ENCODE assay signal across 17 mouse cellular contexts in the genomic region with DNA sequence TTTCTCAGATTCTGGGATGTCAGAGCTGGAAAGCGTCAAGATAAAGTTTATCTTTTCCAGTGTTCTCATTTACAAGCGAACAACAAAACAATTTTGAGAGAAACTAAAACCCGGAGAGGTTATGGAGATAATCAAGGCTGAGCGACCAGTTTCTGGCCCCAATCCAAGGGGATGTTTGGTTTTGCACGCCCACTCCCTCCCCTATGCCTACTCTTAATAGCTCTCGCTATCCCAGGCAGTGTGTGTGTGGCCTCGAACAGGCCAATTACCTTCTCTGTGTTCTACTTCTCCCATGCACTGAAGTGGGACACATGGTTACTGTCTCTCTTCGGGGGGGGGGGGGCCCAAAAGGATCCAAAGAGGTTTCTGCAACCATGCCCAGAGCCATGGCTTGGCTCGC.
A peak's percentile ranks its signal among the peaks of the same experiment; 100 is the strongest.
DNase-seq lines count a peak whose midpoint lies in the region; ATAC-seq and TF ChIP-seq lines count a peak whose summit lies in the region.
"Had no signal": no experiment of that assay in that cellular context is flagged by ENCODE, and none has a peak within 500 bp of the region (broad histone marks: within the 10 kb centered on the region; RNA-seq: fewer than 3 reads in every experiment).

No protein-coding gene starts in this region.

- no peaks in the 10 kb centered on the region for H3K9me3 ChIP-seq in heart, embryonic 15.5 days (replicated peaks)
- no peaks in the 10 kb centered on the region for H3K9me3 ChIP-seq in midbrain, embryonic 10.5 days (replicated peaks)
- no peaks in the 10 kb centered on the region; the same call in 1 of the 2 replicates for H3K9me3 ChIP-seq in midbrain, postnatal 0 days (ENCODE audit: low read length)
- H3K9me3 ChIP-seq in embryonic facial prominence, embryonic 14.5 days (ENCODE audit: control insufficient read depth, low read length) = no peaks in the 10 kb centered on the region
- H3K9me3 ChIP-seq: hindbrain, embryonic 10.5 days; limb, embryonic 12.5 days had no signal

- H3K36me3 ChIP-seq in heart, embryonic 15.5 days = no peaks in the 10 kb centered on the region
- H3K36me3 ChIP-seq in midbrain, embryonic 10.5 days = no peaks in the 10 kb centered on the region
- no peaks in the 10 kb centered on the region for H3K36me3 ChIP-seq in midbrain, postnatal 0 days (ENCODE audit: insufficient read depth, low read length)
- H3K36me3 ChIP-seq in embryonic facial prominence, embryonic 14.5 days (ENCODE audit: control insufficient read depth, insufficient read depth, low read length) = no peaks in the 10 kb centered on the region
- H3K36me3 ChIP-seq: hindbrain, embryonic 10.5 days; limb, embryonic 12.5 days had no signal

- WGBS in heart, embryonic 15.5 days = 16% methylated on average over 9 of the region's 9 CpGs
- 78% methylated on average over 9 of the region's 9 CpGs for WGBS in midbrain, embryonic 10.5 days
- WGBS in midbrain, postnatal 0 days = 51% methylated on average over 9 of the region's 9 CpGs
- WGBS in embryonic facial prominence, embryonic 14.5 days = 26% methylated on average over 9 of the region's 9 CpGs

- H3K4me3 ChIP-seq in heart, embryonic 15.5 days = no peak overlapping the region
- H3K4me3 ChIP-seq in midbrain, embryonic 10.5 days = no peak overlapping the region
- H3K4me3 ChIP-seq in midbrain, postnatal 0 days (ENCODE audit: low read depth, low read length) = no peak overlapping the region
- H3K4me3 ChIP-seq in embryonic facial prominence, embryonic 14.5 days (ENCODE audit: low read depth, low read length) = no peak overlapping the region
- H3K4me3 ChIP-seq: hindbrain, embryonic 10.5 days; limb, embryonic 12.5 days; megakaryocyte, embryonic 14.5 days had no signal

- intact Hi-C loops in heart, postnatal 36 days (cut with DNase I) = no loop called here

- H3K4me2 ChIP-seq in heart, embryonic 15.5 days = 0 out of 2 replicates have a peak overlapping the region, but pooled peaks have one; percentile 1
- H3K4me2 ChIP-seq in midbrain, postnatal 0 days (ENCODE audit: low read depth, low read length, poor library complexity, severe bottlenecking) = no peak overlapping the region
- H3K4me2 ChIP-seq in embryonic facial prominence, embryonic 14.5 days (ENCODE audit: low read depth, low read length) = peak overlapping the region; percentile 28; the same call in 1 of the 2 replicates
- H3K4me2 ChIP-seq: limb, embryonic 12.5 days had no signal

- DNase-seq in embryo, embryonic 11 days = peak; percentile 12
- DNase-seq in embryo, embryonic 9.5 days (ENCODE audit: extremely low spot score) = no peak
- no peak for DNase-seq in heart, postnatal 36 days
- DNase-seq in midbrain, embryonic 10.5 days (ENCODE audit: low spot score) = no peak
- no peak for DNase-seq in midbrain, postnatal 0 days (ENCODE audit: low spot score)
- peak; percentile 63 for DNase-seq in embryonic facial prominence, embryonic 14.5 days (ENCODE audit: low spot score)
- no peak for DNase-seq in adrenal gland, adult 18-20 months (ENCODE audit: low spot score in 2 of 2)
- DNase-seq: adrenal gland, postnatal 14 days; cerebellum, adult 8-10 months; lung, adult 18-20 months; right cerebral cortex, postnatal 4 days had no signal

- H3K4me1 ChIP-seq in heart, embryonic 15.5 days (replicated peaks) = peaks cover 52% of the 10 kb centered on the region
- H3K4me1 ChIP-seq in midbrain, embryonic 10.5 days = peaks cover 37% of the 10 kb centered on the region
- no peaks in the 10 kb centered on the region for H3K4me1 ChIP-seq in midbrain, postnatal 0 days (ENCODE audit: insufficient read depth, low read length)
- H3K4me1 ChIP-seq in embryonic facial prominence, embryonic 14.5 days (ENCODE audit: control insufficient read depth, insufficient read depth, low read length) = peaks cover 8% of the 10 kb centered on the region
- H3K4me1 ChIP-seq: megakaryocyte, embryonic 14.5 days had no signal

- no peak for TF ChIP-seq CTCF in midbrain, postnatal 0 days (IDR thresholded peaks at IDR 0.05)

- no peak for ATAC-seq in heart, embryonic 15.5 days (replicated peaks; ENCODE audit: insufficient number of reproducible peaks, insufficient read depth, low FRiP score, low read depth)
- no peak for ATAC-seq in midbrain, postnatal 0 days (ENCODE audit: low FRiP score)
- ATAC-seq in embryonic facial prominence, embryonic 14.5 days (ENCODE audit: low read depth) = peak; percentile 41; the same call in 1 of the 2 replicates
- ATAC-seq: intestine, embryonic 16.5 days had no signal

- H3K27ac ChIP-seq in heart, embryonic 15.5 days = no peak overlapping the region
- H3K27ac ChIP-seq in midbrain, embryonic 10.5 days (replicated peaks) = 0 out of 2 replicates have a peak overlapping the region, but pooled peaks have one; percentile 55
- H3K27ac ChIP-seq in midbrain, postnatal 0 days (ENCODE audit: low read depth, low read length) = no peak overlapping the region
- H3K27ac ChIP-seq in embryonic facial prominence, embryonic 14.5 days (replicated peaks; ENCODE audit: low read depth, low read length) = no peak overlapping the region
- H3K27ac ChIP-seq: kidney, postnatal 0 days; limb, embryonic 12.5 days had no signal

- H3K9ac ChIP-seq in heart, embryonic 15.5 days = no peak overlapping the region
- no peak overlapping the region for H3K9ac ChIP-seq in midbrain, postnatal 0 days (replicated peaks; ENCODE audit: low read length, poor library complexity, severe bottlenecking)
- H3K9ac ChIP-seq in embryonic facial prominence, embryonic 14.5 days (ENCODE audit: low read depth, low read length) = no peak overlapping the region
- H3K9ac ChIP-seq: limb, embryonic 12.5 days had no signal

- no peaks in the 10 kb centered on the region for H3K27me3 ChIP-seq in heart, embryonic 15.5 days
- H3K27me3 ChIP-seq in midbrain, embryonic 10.5 days (ENCODE audit: low read depth, poor library complexity, severe bottlenecking) = no peaks in the 10 kb centered on the region
- H3K27me3 ChIP-seq in midbrain, postnatal 0 days (ENCODE audit: insufficient read depth, low read length) = no peaks in the 10 kb centered on the region
- no peaks in the 10 kb centered on the region for H3K27me3 ChIP-seq in embryonic facial prominence, embryonic 14.5 days (replicated peaks; ENCODE audit: control insufficient read depth, insufficient read depth, low read length)
- H3K27me3 ChIP-seq: limb, embryonic 12.5 days; megakaryocyte, embryonic 14.5 days had no signal

Comparison
In these comparisons a context has a peak if more than half of its experiments do, and no peak if none do; other contexts are left out.
1. DNase-seq: peak in embryo, embryonic 11 days (single experiment) and embryonic facial prominence, embryonic 14.5 days (single experiment); none in embryo, embryonic 9.5 days (single experiment), heart, postnatal 36 days (0 of 2), midbrain, embryonic 10.5 days (single experiment), midbrain, postnatal 0 days (single experiment) and adrenal gland, adult 18-20 months (0 of 2).